Mouse (Mus musculus): ENCODE measurements around the gene Gsn.

DNA sequence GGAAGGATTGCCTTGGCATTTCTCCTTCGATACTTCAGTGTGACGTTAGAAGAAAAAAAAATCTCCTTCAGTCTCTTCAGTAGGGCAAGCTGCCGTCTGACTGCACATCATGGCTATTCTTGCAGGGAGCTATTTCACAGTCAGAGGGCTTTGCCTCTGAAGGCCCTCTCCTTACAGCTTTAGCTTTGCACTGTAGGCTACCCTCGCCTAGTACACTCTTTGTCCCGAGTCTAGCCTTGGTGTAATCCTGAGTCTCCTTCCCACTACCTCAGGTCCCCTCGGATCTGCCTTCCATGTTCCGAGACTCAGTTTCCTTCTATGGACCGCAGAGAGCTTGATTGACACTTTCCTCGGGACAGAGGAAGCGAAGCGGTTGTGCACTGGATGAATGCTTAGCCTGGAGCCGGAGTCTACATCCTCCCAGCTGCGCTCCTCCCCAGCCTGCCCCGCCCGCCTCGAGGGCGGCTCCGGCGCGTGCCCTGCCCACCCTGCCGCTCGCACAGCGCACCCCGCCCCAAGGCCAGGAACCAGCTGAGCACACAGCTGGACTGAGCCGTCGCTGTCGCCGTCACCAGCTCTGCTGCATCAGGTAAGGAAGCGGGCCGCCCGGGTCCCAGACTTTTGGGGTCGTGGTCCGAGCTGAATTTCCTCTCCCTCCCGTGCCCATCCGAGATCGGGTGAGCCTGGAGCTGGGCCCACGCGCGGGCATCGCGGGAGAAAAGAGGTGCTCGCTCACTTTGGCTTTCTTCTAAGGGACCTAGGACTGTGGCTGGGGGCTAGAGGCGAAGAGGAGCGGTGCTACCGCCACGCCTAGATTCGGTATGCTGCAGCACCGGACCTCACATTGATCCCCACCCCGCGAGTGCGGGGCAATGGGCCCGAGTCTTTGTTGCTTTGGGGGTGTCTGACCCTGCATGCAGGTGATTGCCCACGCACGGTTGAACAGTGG is at the start of gene Gsn:
- TF ChIP-seq CTCF (conservative IDR thresholded peaks at IDR 0.05; ENCODE audit: low read length) (no peak), POU5F1 (IDR thresholded peaks at IDR 0.05; ENCODE audit: borderline replicate concordance, low read length) (no peak), NANOG (IDR thresholded peaks at IDR 0.05; ENCODE audit: borderline replicate concordance, low read length) (no peak)
